Mouse (Mus musculus) bone marrow, adult 2 months (tissue): Measurements from ENCODE around the gene Tnn.

Experiments
- CTCF ChIP-seq: fragments of 200-500 bp; IDR thresholded peaks from 2 replicates; pipeline ENCODE4 v1.5.1; 2011; ENCODE audit warnings: low read length, control low read depth; ENCODE audit not compliant: control insufficient read depth, insufficient read depth
- POLR2A ChIP-seq: fragments of 200-500 bp; IDR thresholded peaks from 2 replicates; pipeline ENCODE4 v1.6.1; 2011; ENCODE audit warnings: low read depth, mild to moderate bottlenecking, control low read depth, low read length, borderline replicate concordance; ENCODE audit not compliant: control insufficient read depth

DNA sequence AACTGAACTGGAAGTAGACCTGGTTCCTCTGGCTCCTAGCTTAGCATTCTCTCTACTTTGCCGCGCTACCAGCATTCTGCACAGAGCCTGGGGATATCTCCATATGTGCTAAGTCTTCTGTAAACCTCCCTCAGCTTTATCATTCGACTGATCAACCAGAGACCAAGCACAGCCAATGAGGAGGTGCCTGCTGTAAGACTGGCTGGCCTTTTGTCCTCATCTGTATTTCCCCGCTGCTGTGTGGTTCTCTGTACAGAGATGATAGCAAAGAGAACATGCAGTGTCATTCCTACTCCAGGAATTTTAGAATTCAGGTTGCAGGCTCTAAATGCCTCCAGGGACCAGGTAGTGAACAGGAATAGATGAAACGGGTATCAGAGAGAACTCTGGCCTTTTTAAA, 92.1 kb downstream of the Tnn start:
- TF ChIP-seq POLR2A (no peak), CTCF (no peak)
